24 mouse cellular contexts compared by ENCODE assay signal in the genomic region with DNA sequence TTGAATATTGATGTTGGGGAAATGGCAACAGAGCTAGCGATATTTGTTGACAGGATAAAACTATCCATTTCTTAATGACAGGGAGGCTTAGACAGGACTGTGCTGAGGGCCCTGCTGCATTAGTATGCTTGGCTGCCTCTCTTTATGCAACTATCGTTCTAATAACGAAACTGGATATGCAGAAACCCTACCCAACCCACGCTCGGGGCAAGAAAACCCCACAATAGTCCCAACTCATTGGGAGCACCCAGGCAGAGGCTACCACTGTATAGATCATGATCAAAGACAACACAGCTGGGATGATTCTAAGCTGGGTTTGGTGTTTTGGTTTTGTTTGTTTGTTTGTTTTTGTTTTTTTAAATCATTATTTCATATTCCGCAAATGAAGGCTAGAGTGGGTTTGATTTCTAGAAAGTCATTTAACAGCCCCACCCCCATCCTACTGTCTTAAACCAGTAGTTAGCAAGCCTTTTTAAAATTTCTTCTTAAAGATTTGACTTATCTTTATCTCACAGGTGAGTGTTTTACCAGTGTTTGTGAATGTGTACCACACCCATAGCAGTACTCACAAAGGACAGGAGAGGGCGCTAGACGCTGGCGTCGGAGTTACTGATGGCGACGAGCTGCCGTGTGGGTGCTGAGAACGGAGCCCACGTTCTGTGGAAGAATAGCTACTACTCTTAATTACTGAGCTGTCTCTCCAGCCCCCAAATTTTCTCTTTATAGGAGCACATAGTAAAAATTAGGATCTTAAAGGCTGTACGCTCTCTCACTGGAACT. TPM values are rescaled to one million over a fixed set of nuclear protein-coding genes. Genes with fewer than 3 reads are reported as not detected.
A peak's percentile ranks its signal among the peaks of the same experiment; 100 is the strongest.
DNase-seq lines count a peak whose midpoint lies in the region; ATAC-seq and TF ChIP-seq lines count a peak whose summit lies in the region.
"Had no signal": no experiment of that assay in that cellular context is flagged by ENCODE, and none has a peak within 500 bp of the region (broad histone marks: within the 10 kb centered on the region; RNA-seq: fewer than 3 reads in every experiment).

No protein-coding gene starts in this region.

- H3K4me1 ChIP-seq in liver, adult 2 months (ENCODE audit: control insufficient read depth, insufficient read depth, low read length): no peaks in the 10 kb centered on the region
- H3K4me1 ChIP-seq in liver, embryonic 11.5 days (replicated peaks; ENCODE audit: control insufficient read depth, insufficient read depth, low read length): no peaks in the 10 kb centered on the region
- peaks cover 19 to 58% of the 10 kb centered on the region in 2 experiments for H3K4me1 ChIP-seq in CH12.LX (ENCODE audit: control insufficient read depth in 1 of 2, insufficient read depth in 2 of 2)
- H3K4me1 ChIP-seq: limb, embryonic 10.5 days; megakaryocyte, embryonic 14.5 days; stomach, embryonic 15.5 days had no signal

- H3K79me2 ChIP-seq in liver, adult 2 months (ENCODE audit: control insufficient read depth, insufficient read depth, low read length): no peaks in the 10 kb centered on the region
- no peaks in the 10 kb centered on the region; the same call in 1 of the 2 replicates for H3K79me2 ChIP-seq in CH12.LX (replicated peaks; ENCODE audit: control insufficient read depth, extremely low read depth, insufficient read depth, poor library complexity, severe bottlenecking)

- H3K9ac ChIP-seq in liver, adult 2 months (ENCODE audit: low read depth, low read length): no peak overlapping the region
- no peak overlapping the region for H3K9ac ChIP-seq in liver, embryonic 11.5 days (ENCODE audit: low read depth, low read length)
- peak overlapping the region; percentile 46 for H3K9ac ChIP-seq in CH12.LX (ENCODE audit: insufficient read depth, low read depth)
- H3K9ac ChIP-seq: embryonic facial prominence, embryonic 13.5 days; lung, embryonic 14.5 days; stomach, embryonic 15.5 days had no signal

- TF ChIP-seq RAD21 in CH12.LX (IDR thresholded peaks at IDR 0.05; ENCODE audit: low read depth, low read length): peak; percentile 27

- 86% methylated on average over 16 of the region's 16 CpGs for WGBS in liver, adult 2 months
- 80% methylated on average over 16 of the region's 16 CpGs for WGBS in liver, embryonic 11.5 days

- DNase-seq in liver, adult 2 months (ENCODE audit: extremely low read depth, low read depth, low spot score): no peak
- no peak for DNase-seq in liver, embryonic 11.5 days (ENCODE audit: low spot score)
- DNase-seq in CH12.LX (ENCODE audit: extremely low read depth): peak; percentile 87
- peak; percentile 59 for DNase-seq in ES-CJ7 (ENCODE audit: low read depth, low spot score)
- peak; percentile 14 for DNase-seq in induced T-regulatory cell, adult 2 months (ENCODE audit: low read depth)
- DNase-seq in Muller cell, postnatal 12 days (ENCODE audit: inconsistent ontology term): no peak
- DNase-seq in retina, embryonic 14.5 days (ENCODE audit: low spot score): no peak
- no peak for DNase-seq in frontal cortex, adult 2 months (ENCODE audit: extremely low spot score in 1 of 2, low spot score in 1 of 2)
- DNase-seq: adrenal gland, postnatal 10 days; cerebellum, postnatal 36 days; heart, postnatal 4 days; kidney, postnatal 10 days; lung, embryonic 14.5 days; right cerebral cortex, postnatal 4 days had no signal

- TF ChIP-seq CTCF in liver, adult 2 months (IDR thresholded peaks at IDR 0.05; ENCODE audit: low read depth, low read length): peak; percentile 24; the same call in 1 of the 2 replicates
- TF ChIP-seq CTCF in CH12.LX (conservative IDR thresholded peaks at IDR 0.05 in 1 of 2, IDR thresholded peaks at IDR 0.05 in 1 of 2; ENCODE audit: low read depth in 2 of 2, low read length in 2 of 2): peak; percentile 49 to 50

- no peak overlapping the region for H3K27ac ChIP-seq in liver, adult 2 months (replicated peaks; ENCODE audit: insufficient read depth, low read depth, low read length)
- H3K27ac ChIP-seq in liver, embryonic 11.5 days (ENCODE audit: low read depth, low read length): no peak overlapping the region
- peak overlapping the region; percentile 86 for H3K27ac ChIP-seq in CH12.LX (ENCODE audit: insufficient read depth, low read depth)
- H3K27ac ChIP-seq: embryonic facial prominence, embryonic 13.5 days; heart, embryonic 10.5 days; limb, embryonic 10.5 days; stomach, embryonic 15.5 days had no signal

- in situ Hi-C loops in CH12.LX (cut with MboI; ENCODE audit: low pct_ligation_motif_present, low pct_unique_long_range_greater_than_20kb, low sequenced_read_pairs): no loop called here

- 0 out of 2 replicates have a peak, but pooled peaks cover 2% of the 10 kb centered on the region for H3K9me3 ChIP-seq in liver, embryonic 11.5 days (ENCODE audit: control insufficient read depth, low read length)
- H3K9me3 ChIP-seq in CH12.LX (replicated peaks; ENCODE audit: low read length): no peaks in the 10 kb centered on the region
- H3K9me3 ChIP-seq: embryonic facial prominence, embryonic 13.5 days; heart, embryonic 10.5 days; limb, embryonic 10.5 days; stomach, embryonic 15.5 days had no signal

- dilution Hi-C loops in CH12.LX (cut with MboI; ENCODE audit: extremely low pct_ligation_motif_present, extremely low pct_unique_long_range_greater_than_20kb, low sequenced_read_pairs): no loop called here

- H3K4me3 ChIP-seq in liver, adult 2 months (ENCODE audit: insufficient read depth, low read depth, low read length): no peak overlapping the region
- no peak overlapping the region for H3K4me3 ChIP-seq in liver, embryonic 11.5 days (ENCODE audit: low read depth, low read length)
- H3K4me3 ChIP-seq in CH12.LX (replicated peaks in 1 of 3; ENCODE audit: low read depth in 2 of 3, low read length in 2 of 3, poor library complexity in 1 of 3): no peak overlapping the region
- H3K4me3 ChIP-seq: embryonic facial prominence, embryonic 13.5 days; heart, embryonic 10.5 days; limb, embryonic 10.5 days; megakaryocyte, embryonic 14.5 days; stomach, embryonic 15.5 days had no signal

- TF ChIP-seq POLR2A in liver, adult 2 months (IDR thresholded peaks at IDR 0.05; ENCODE audit: extremely low read depth, insufficient read depth, low read length): no peak
- peak; percentile 46 for TF ChIP-seq POLR2A in CH12.LX (IDR thresholded peaks at IDR 0.05; ENCODE audit: low read depth, low read length)

- H3K36me3 ChIP-seq in liver, adult 2 months (ENCODE audit: control insufficient read depth, insufficient read depth, low read length): no peaks in the 10 kb centered on the region
- H3K36me3 ChIP-seq in liver, embryonic 11.5 days (ENCODE audit: control insufficient read depth, insufficient read depth, low read length): no peaks in the 10 kb centered on the region
- H3K36me3 ChIP-seq in CH12.LX (replicated peaks in 1 of 2; ENCODE audit: control insufficient read depth in 1 of 2, insufficient read depth in 1 of 2, low read length in 1 of 2): no peaks in the 10 kb centered on the region
- H3K36me3 ChIP-seq: embryonic facial prominence, embryonic 13.5 days; heart, embryonic 10.5 days; limb, embryonic 10.5 days; stomach, embryonic 15.5 days had no signal

- ATAC-seq in liver, embryonic 11.5 days (replicated peaks; ENCODE audit: low FRiP score): no peak
- ATAC-seq: Patski had no signal

- H3K27me3 ChIP-seq in liver, adult 2 months (ENCODE audit: control insufficient read depth, insufficient read depth, low read length): peaks cover 2% of the 10 kb centered on the region; the same call in 1 of the 2 replicates
- H3K27me3 ChIP-seq in liver, embryonic 11.5 days (replicated peaks; ENCODE audit: control insufficient read depth, insufficient read depth, low read length): no peaks in the 10 kb centered on the region
- H3K27me3 ChIP-seq in CH12.LX (replicated peaks): no peaks in the 10 kb centered on the region
- H3K27me3 ChIP-seq: embryonic facial prominence, embryonic 13.5 days; megakaryocyte, embryonic 14.5 days; Patski; stomach, embryonic 15.5 days had no signal

- peak; percentile 90 for TF ChIP-seq EP300 in CH12.LX (IDR thresholded peaks at IDR 0.05; ENCODE audit: low read length)

- no peak overlapping the region for H3K4me2 ChIP-seq in liver, embryonic 11.5 days
- H3K4me2 ChIP-seq in CH12.LX (ENCODE audit: insufficient read depth, low read depth, poor library complexity, severe bottlenecking): peak overlapping the region; percentile 93
- H3K4me2 ChIP-seq: embryonic facial prominence, embryonic 13.5 days; lung, embryonic 14.5 days; stomach, embryonic 15.5 days had no signal

TF ChIP-seq in CH12.LX, 34 proteins besides CTCF, POLR2A, EP300 and RAD21 (continues in another document):
- no peak for TF ChIP-seq ZKSCAN1 (IDR thresholded peaks at IDR 0.05; ENCODE audit: borderline replicate concordance, low read depth, low read length)
- no peak for TF ChIP-seq MYC (IDR thresholded peaks at IDR 0.05; ENCODE audit: low read depth, low read length)
- TF ChIP-seq MXI1 (IDR thresholded peaks at IDR 0.05; ENCODE audit: low read depth, low read length): no peak
- TF ChIP-seq UBTF (IDR thresholded peaks at IDR 0.05; ENCODE audit: low read depth, low read length): no peak
- no peak for TF ChIP-seq ZC3H11A (IDR thresholded peaks at IDR 0.05; ENCODE audit: low read depth, low read length)
- no peak for TF ChIP-seq USF2 (conservative IDR thresholded peaks at IDR 0.05; ENCODE audit: low read depth, low read length)
- TF ChIP-seq MAZ (IDR thresholded peaks at IDR 0.05; ENCODE audit: low read depth, low read length): no peak; the same call in 1 of the 2 replicates
- peak; percentile 60 for TF ChIP-seq JUND (conservative IDR thresholded peaks at IDR 0.05; ENCODE audit: low read depth, low read length)
- TF ChIP-seq JUN (IDR thresholded peaks at IDR 0.05; ENCODE audit: insufficient read depth, low read depth, low read length): peak; percentile 66; the same call in 1 of the 2 replicates
- no peak for TF ChIP-seq ZNF384 (IDR thresholded peaks at IDR 0.05; ENCODE audit: low read depth, low read length)
- TF ChIP-seq TCF12 (IDR thresholded peaks at IDR 0.05; ENCODE audit: low read depth, low read length): peak; percentile 81
- TF ChIP-seq MAFK (IDR thresholded peaks at IDR 0.05; ENCODE audit: insufficient replicate concordance, low read length): no peak

RNA-seq across cellular contexts. Expression of a gene that starts 20.8 kb away (rescaled TPM):
- total RNA-seq in liver, adult 2 months (2014; rRNA removed): 6.0 and 7.9 TPM in 2 replicates
- polyA plus RNA-seq in liver, adult 2 months (2012; rRNA removed): 3.2 and 3.8 TPM in 2 replicates
- polyA plus RNA-seq in liver, embryonic 11.5 days (2014; fragmentation: Nextera tagmentation; extraction: Ambion mirVana): 5.1 and 5.6 TPM in 2 replicates
- 23.3 and 30.1 TPM in 2 replicates for total RNA-seq in CH12.LX (2012; rRNA removed)
- total RNA-seq in CH12.LX (2014; rRNA removed): 11.3 and 11.4 TPM in 2 replicates
- 21.3 and 23.1 TPM in 2 replicates for polyA plus RNA-seq in CH12.LX (2012; ENCODE audit: insufficient read length, low read depth)
- polyA plus RNA-seq in frontal cortex, adult 2 months (2012; rRNA removed): 18.1 and 18.9 TPM in 2 replicates

RNA-seq across cellular contexts. Expression of a gene that starts 34.0 kb away (rescaled TPM):
- total RNA-seq in liver, adult 2 months (2014; rRNA removed): not detected in 2 replicates
- polyA plus RNA-seq in liver, adult 2 months (2012; rRNA removed): not detected in 2 replicates
- not detected in 2 replicates for polyA plus RNA-seq in liver, embryonic 11.5 days (2014; fragmentation: Nextera tagmentation; extraction: Ambion mirVana)
- total RNA-seq in CH12.LX (2012; rRNA removed) (not detected in 2 replicates), CH12.LX (2014; rRNA removed) (not detected in 2 replicates)
- polyA plus RNA-seq in CH12.LX (2012; ENCODE audit: insufficient read length, low read depth): not detected in 2 replicates
- polyA plus RNA-seq in frontal cortex, adult 2 months (2012; rRNA removed): not detected in 2 replicates
- total RNA-seq: adrenal gland, postnatal 10 days; heart, postnatal 4 days; layer of hippocampus, postnatal 14 days; neutrophil, adult 5-6 weeks had no signal
- polyA plus RNA-seq: embryonic facial prominence, embryonic 13.5 days; forebrain, embryonic 11.5 days; heart, embryonic 10.5 days; intestine, embryonic 14.5 days; limb, embryonic 10.5 days; lung, embryonic 14.5 days; Patski; stomach, embryonic 15.5 days had no signal

Comparison
In these comparisons a context has a peak if more than half of its experiments do, and no peak if none do; other contexts are left out.
1. DNase-seq: peak in CH12.LX (single experiment), ES-CJ7 (single experiment) and induced T-regulatory cell, adult 2 months (single experiment); none in liver, adult 2 months (single experiment), liver, embryonic 11.5 days (single experiment), Muller cell, postnatal 12 days (single experiment), retina, embryonic 14.5 days (single experiment) and frontal cortex, adult 2 months (0 of 2).